Mouse (Mus musculus) Muller cell, postnatal 12 days (primary cell): ENCODE measurements around the gene Gipc2.
A peak's percentile ranks its signal among the peaks of the same experiment; 100 is the strongest.

Experiments
- DNase-seq: peaks from one replicate; pipeline ENCODE4 v3.0.0-alpha.2; 2015; ENCODE audit errors: inconsistent ontology term

Gene Gipc2

GRCm38 (mm10) chr3:152117941-152118340 is 48.1 kb downstream of the Gipc2 start:
- DNase-seq = no peak

DNA sequence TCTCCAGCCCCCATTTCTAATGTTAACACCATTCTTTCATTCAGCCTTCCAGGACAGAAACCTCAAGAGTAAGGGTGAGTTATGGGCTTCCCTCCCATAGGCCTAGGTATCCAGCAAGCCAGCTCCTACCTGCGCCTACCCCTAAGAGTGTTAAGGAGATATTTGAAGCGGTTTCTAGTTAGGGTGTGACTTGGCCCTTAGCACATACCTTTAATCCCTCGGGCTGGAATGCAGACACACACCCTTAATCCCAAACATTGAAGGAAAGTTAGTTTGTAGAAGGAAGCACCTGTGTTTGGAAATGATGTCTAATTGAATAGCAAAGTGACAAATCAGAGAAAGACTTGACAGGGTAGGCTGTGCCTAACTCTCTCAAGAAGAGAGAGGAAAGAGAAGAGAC is 49.9 kb downstream of the Gipc2 start:
- DNase-seq = no peak

GRCm38 (mm10) chr3:152114786-152115185 is 51.2 kb downstream of the Gipc2 start:
- DNase-seq = peak; percentile 94

GRCm38 (mm10) chr3:152114222-152114621 is 51.8 kb downstream of the Gipc2 start:
- no peak for DNase-seq

GRCm38 (mm10) chr3:152113496-152113895 is 52.5 kb downstream of the Gipc2 start:
- DNase-seq = no peak

DNA sequence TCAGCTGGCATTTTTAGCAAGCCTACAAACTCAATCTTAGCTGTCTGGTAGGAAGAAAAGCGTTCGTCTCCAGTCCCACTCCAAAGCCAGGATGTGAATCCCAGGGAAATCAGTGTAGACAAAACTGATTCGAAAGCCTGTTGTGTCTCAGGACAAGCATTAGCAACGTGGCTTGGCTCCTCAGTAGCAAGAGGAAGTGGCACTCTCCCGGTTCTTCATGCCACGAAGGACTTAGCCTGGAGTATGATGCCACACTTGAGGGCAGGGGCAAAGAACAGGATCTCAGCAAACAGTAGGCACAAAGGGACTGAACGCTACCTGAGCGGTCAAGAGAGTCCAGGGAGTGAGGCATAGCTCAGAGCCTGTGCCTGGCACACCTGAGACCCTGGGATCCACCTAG is 53.4 kb downstream of the Gipc2 start:
- no peak for DNase-seq

- no peak for DNase-seq
These were observed 54.5 kb downstream of the Gipc2 start for GRCm38 (mm10) chr3:152111482-152111881.

DNA sequence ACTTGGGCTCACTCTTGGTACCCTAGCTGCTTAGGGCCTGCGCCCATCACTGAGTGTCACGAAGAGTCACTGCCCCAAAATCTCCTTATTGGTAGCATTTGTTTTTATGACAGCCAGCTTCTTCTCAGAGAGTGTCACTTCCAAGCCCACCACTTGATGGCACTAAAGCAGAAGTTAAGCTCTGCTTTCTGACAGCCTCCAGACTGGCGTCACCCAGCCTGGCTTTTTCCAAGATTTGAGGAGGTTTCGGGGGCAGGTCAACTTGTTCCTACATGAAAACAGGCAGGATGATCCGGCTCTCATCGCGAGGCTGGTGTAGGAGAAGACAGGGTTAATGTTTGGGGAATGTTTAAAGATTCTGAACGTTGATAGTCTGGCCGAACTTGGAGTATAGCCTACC is 54.9 kb downstream of the Gipc2 start:
- DNase-seq = peak; percentile 70

GRCm38 (mm10) chr3:152109260-152109587 is 56.8 kb downstream of the Gipc2 start:
- DNase-seq = no peak

- no peak for DNase-seq
These were observed 57.3 kb downstream of the Gipc2 start for GRCm38 (mm10) chr3:152108560-152109259.

DNA sequence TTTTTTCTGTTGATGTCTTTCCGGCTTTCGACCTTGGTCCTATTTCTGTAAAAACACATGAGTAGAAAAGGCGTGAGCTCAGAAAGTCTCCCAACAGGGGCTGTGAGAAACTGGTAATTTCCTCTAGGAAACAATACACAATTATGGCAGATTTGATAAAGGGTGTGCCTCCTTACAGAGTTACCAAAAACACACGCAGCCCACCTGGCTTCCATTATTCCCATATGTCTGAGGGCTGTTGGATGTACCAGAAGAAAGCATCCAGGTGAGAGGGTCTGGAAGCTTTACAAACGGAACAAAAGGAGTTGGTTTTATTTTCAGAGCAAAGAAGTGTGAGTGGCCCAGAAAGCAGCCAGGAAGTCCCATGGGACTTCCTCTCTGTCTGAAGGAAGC is 58.0 kb downstream of the Gipc2 start:
- no peak for DNase-seq

GRCm38 (mm10) chr3:152107149-152108002 is 58.7 kb downstream of the Gipc2 start:
- no peak for DNase-seq

DNA sequence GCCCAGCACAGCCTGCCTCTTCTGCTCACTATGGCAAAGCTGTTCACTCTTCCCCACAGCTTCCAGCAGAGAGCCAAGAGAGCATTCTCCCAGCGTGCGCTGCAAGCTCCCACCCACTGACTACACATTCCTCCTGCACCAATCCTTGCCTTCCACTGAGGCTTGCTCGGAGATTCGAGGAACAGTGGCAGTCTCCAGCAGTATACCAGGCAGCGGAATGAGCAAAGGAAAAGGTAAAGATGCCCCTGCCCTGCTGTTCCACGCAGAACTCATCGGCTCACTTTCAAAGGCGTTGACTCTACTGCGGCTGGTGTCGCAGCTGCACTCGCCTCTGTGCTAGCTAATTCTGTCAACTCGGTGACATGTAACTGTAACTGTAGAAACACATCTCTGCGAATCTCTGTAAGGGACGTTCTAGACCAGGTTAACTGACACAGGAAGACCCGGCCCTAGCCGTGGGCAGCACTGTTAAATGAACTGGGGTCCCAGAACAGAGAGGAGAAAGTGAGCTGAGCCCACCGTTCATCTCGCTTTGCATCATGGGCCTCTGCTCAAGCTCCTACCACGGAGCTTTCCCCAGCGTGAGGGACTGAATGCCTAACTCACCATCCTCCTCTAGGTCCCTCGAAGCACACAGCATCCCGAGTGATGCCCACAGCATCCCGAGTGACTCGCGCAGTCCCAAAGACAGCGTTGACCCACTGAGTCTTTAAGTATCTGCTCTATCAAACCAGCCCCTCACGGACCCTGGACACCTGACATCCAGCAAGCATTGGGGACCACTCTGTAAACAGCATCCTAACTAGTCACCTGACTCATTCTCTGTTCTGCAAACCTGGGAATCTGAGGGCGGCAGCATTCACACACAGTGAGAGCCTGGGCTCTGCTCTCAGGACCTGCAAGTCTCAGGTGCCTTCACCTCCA is 59.5 kb downstream of the Gipc2 start:
- DNase-seq = peak; percentile 60

DNA sequence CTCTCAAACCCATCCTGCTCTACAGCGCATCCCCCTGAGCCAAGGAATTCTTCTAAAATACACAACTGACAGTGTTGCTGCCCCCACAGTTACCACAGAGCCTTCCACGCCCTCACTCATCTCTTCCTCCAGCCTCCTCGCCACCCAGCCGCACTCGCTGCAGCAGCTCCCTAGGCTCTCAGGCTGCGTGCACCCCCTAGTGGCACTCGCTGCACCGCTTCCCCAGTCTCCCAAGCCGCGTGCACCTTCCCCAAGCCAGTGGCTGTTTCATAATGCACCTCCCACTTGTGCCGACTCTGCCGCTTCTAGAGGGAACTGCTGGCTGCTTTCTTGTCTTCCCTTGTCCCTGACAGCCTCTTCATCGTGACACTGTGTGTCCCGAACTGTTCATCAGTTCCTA is 60.7 kb downstream of the Gipc2 start:
- DNase-seq = peak; percentile 80

GRCm38 (mm10) chr3:152103381-152103780 is 62.6 kb downstream of the Gipc2 start:
- DNase-seq = no peak

GRCm38 (mm10) chr3:152101459-152101858 is 64.6 kb downstream of the Gipc2 start:
- no peak for DNase-seq

- DNase-seq = no peak
These were observed 65.8 kb downstream of the Gipc2 start for GRCm38 (mm10) chr3:152100119-152100818.

DNA sequence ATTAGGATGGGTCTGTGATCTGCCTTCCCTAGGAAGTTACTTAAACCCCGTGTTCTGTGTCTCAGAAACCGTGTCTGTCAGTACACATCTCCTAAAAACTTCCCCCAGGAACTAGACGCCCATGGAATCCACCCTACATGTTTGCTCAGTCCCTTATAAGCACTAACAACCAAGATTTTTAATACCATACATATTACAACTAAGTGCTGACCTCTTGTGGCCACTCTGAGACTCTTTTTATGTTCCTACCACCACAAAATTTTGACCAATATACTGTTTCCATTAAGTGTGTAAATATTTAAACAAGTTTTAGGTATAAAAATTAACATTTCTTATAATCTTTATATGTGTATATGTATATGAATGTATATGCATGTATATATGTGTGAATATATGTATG is 71.0 kb downstream of the Gipc2 start:
- no peak for DNase-seq

- no peak for DNase-seq
These were observed 73.5 kb downstream of the Gipc2 start for GRCm38 (mm10) chr3:152092385-152093057.

DNA sequence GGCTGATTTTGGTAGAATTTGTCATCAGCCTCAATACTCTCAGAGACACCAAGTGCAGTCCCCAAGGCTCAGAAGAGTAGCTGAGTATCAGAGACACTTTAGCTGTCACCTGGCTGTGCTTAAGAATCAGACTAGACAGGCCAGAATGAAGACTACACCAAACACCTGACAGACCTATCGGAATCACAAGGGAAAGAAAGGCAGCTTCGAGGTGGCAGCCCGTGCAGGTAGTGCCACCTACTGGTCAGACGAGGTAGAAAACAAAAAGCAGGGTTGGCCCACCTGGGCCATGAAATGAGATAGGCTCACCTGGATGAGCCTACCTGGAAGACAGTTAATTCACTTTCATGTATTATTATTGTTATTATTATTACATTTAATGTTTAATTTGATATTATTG is 76.9 kb downstream of the Gipc2 start:
- no peak for DNase-seq

- DNase-seq = no peak
These were observed 84.6 kb downstream of the Gipc2 start for GRCm38 (mm10) chr3:152081381-152081780.
